Mouse (Mus musculus): ENCODE results near the gene Gnmt. TPM values are rescaled to one million over a fixed set of nuclear protein-coding genes. Genes with fewer than 3 reads are reported as not detected.
A peak's percentile ranks its signal among the peaks of the same experiment; 100 is the strongest.

Gnmt gene
- polyA plus RNA-seq, 2 experiments, result 18.3 to 31.2 TPM

DNA sequence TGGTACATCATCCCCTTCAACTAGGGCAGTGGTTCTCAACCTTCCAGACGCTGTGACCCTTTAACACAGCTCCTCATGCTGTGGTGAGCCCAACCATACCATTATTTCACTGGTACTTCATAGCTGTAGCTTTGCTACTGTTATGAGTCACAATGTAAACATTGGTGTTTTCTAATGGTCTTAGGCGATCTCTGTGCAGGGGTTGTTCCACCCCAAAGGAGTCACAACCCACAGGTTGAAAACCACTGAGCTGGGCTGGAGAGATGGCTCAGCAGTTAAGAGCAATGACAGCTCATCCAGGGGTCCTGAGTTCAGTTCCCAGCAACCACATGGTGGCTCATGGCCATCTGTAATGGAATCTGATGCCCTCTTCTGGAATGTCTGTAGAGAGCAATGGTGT lies 37.6 kb downstream of the Gnmt start:
- no peaks in the 10 kb centered on the region for H3K36me3 ChIP-seq (replicated peaks; ENCODE audit: control insufficient read depth, insufficient read depth, low read depth)
- H3K9me3 ChIP-seq (ENCODE audit: control insufficient read depth, low read length), result no peaks in the 10 kb centered on the region
- no peaks in the 10 kb centered on the region for H3K27me3 ChIP-seq (ENCODE audit: control insufficient read depth, insufficient read depth, low read length)
- H3K4me2 ChIP-seq (ENCODE audit: low read depth), result no peak overlapping the region
- ATAC-seq (ENCODE audit: insufficient read depth), result no peak
- peaks cover 0 to 6% of the 10 kb centered on the region in 2 experiments; a peak in 2 of 4 replicates for H3K4me1 ChIP-seq (replicated peaks; ENCODE audit: control insufficient read depth in 2 of 2, insufficient read depth in 2 of 2, low read length in 1 of 2)
- no peak overlapping the region for H3K4me3 ChIP-seq (ENCODE audit: insufficient read depth in 1 of 2, low read depth in 2 of 2, low read length in 2 of 2)
- DNase-seq (ENCODE audit: low read depth in 3 of 3, low spot score in 3 of 3), result no peak
- TF ChIP-seq CTCF (IDR thresholded peaks at IDR 0.05; ENCODE audit: low read depth) (no peak), EP300 (IDR thresholded peaks at IDR 0.05; ENCODE audit: low read depth) (no peak)
- WGBS (ENCODE audit: insufficient replicate concordance), result 81% methylated on average over 2 of the region's 2 CpGs
- no peak overlapping the region for H3K27ac ChIP-seq
- no peak overlapping the region for H3K9ac ChIP-seq (replicated peaks)

DNA sequence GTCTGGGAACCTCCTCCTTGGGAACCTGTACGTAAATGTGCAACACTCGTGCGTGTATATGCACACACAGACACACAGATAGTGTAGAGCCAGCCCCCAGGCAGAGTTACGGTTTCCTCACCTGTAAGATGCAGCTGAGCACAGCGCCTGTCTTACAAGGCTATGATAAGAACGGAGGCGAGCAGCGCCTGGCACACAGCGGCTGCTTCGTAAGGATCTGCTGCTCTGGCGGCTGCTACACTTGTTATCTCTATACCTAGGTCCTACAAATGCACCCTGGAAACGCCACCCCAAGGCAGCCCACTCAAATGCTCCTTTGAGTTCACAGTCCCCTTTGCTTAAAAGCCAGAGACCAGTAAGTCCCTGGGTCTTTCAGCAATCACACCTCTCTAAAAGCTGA lies 38.3 kb downstream of the Gnmt start:
- WGBS (ENCODE audit: insufficient replicate concordance), result 27% methylated on average over 12 of the region's 12 CpGs
- H3K9ac ChIP-seq (replicated peaks), result no peak overlapping the region; the same call in 1 of the 2 replicates
- DNase-seq (ENCODE audit: low read depth in 3 of 3, low spot score in 3 of 3) (no peak), ATAC-seq (ENCODE audit: insufficient read depth) (peak; percentile 78)
- H3K27ac ChIP-seq, result no peak overlapping the region
- H3K4me3 ChIP-seq (ENCODE audit: insufficient read depth in 1 of 2, low read depth in 2 of 2, low read length in 2 of 2), result no peak overlapping the region
- no peaks in the 10 kb centered on the region for H3K9me3 ChIP-seq (ENCODE audit: control insufficient read depth, low read length)
- H3K27me3 ChIP-seq (ENCODE audit: control insufficient read depth, insufficient read depth, low read length), result no peaks in the 10 kb centered on the region
- no peaks in the 10 kb centered on the region; the same call in 1 of the 2 replicates for H3K36me3 ChIP-seq (replicated peaks; ENCODE audit: control insufficient read depth, insufficient read depth, low read depth)
- TF ChIP-seq EP300 (IDR thresholded peaks at IDR 0.05; ENCODE audit: low read depth) (no peak), CTCF (IDR thresholded peaks at IDR 0.05; ENCODE audit: low read depth) (no peak)
- H3K4me1 ChIP-seq (replicated peaks; ENCODE audit: control insufficient read depth in 2 of 2, insufficient read depth in 2 of 2, low read length in 1 of 2), result peaks cover 0 to 6% of the 10 kb centered on the region in 2 experiments; a peak in 2 of 4 replicates
- H3K4me2 ChIP-seq (ENCODE audit: low read depth), result peak overlapping the region; percentile 11

- Histone ChIP-seq H3K27me3 (ENCODE audit: control insufficient read depth, insufficient read depth, low read length) (no peaks in the 10 kb centered on the region), H3K4me3 (ENCODE audit: insufficient read depth in 1 of 2, low read depth in 2 of 2, low read length in 2 of 2) (no peak overlapping the region), H3K4me2 (ENCODE audit: low read depth) (no peak overlapping the region), H3K9ac (replicated peaks) (no peak overlapping the region), H3K4me1 (replicated peaks; ENCODE audit: control insufficient read depth in 2 of 2, insufficient read depth in 2 of 2, low read length in 1 of 2) (peaks cover 5 to 9% of the 10 kb centered on the region in 2 experiments), H3K9me3 (ENCODE audit: control insufficient read depth, low read length) (no peaks in the 10 kb centered on the region), H3K27ac (no peak overlapping the region), H3K36me3 (replicated peaks; ENCODE audit: control insufficient read depth, insufficient read depth, low read depth) (peaks cover 11% of the 10 kb centered on the region)
- ATAC-seq (ENCODE audit: insufficient read depth) (no peak), DNase-seq (ENCODE audit: low read depth in 3 of 3, low spot score in 3 of 3) (no peak)
- WGBS (ENCODE audit: insufficient replicate concordance), result 78% methylated on average over 6 of the region's 6 CpGs
- no peak for TF ChIP-seq CTCF (IDR thresholded peaks at IDR 0.05; ENCODE audit: low read depth)
- no peak for TF ChIP-seq EP300 (IDR thresholded peaks at IDR 0.05; ENCODE audit: low read depth)
Observed at GRCm38 (mm10) chr17:46685913-46686312, 43.1 kb downstream of the Gnmt start.

GRCm38 (mm10) chr17:46682654-46683389 lies 46.1 kb downstream of the Gnmt start:
- H3K36me3 ChIP-seq (replicated peaks; ENCODE audit: control insufficient read depth, insufficient read depth, low read depth), result peaks cover 11% of the 10 kb centered on the region
- H3K9me3 ChIP-seq (ENCODE audit: control insufficient read depth, low read length), result no peaks in the 10 kb centered on the region
- H3K4me1 ChIP-seq (replicated peaks; ENCODE audit: control insufficient read depth in 2 of 2, insufficient read depth in 2 of 2, low read length in 1 of 2), result peaks cover 14 to 19% of the 10 kb centered on the region in 2 experiments
- DNase-seq (ENCODE audit: low read depth in 3 of 3, low spot score in 3 of 3) (no peak), ATAC-seq (ENCODE audit: insufficient read depth) (no peak)
- H3K4me3 ChIP-seq (ENCODE audit: insufficient read depth in 1 of 2, low read depth in 2 of 2, low read length in 2 of 2), result no peak overlapping the region
- TF ChIP-seq CTCF (IDR thresholded peaks at IDR 0.05; ENCODE audit: low read depth), result no peak
- no peak for TF ChIP-seq EP300 (IDR thresholded peaks at IDR 0.05; ENCODE audit: low read depth)
- H3K4me2 ChIP-seq (ENCODE audit: low read depth), result no peak overlapping the region
- H3K9ac ChIP-seq (replicated peaks), result no peak overlapping the region
- WGBS (ENCODE audit: insufficient replicate concordance), result 84% methylated on average over 16 of the region's 16 CpGs
- H3K27ac ChIP-seq, result no peak overlapping the region
- no peaks in the 10 kb centered on the region for H3K27me3 ChIP-seq (ENCODE audit: control insufficient read depth, insufficient read depth, low read length)

DNA sequence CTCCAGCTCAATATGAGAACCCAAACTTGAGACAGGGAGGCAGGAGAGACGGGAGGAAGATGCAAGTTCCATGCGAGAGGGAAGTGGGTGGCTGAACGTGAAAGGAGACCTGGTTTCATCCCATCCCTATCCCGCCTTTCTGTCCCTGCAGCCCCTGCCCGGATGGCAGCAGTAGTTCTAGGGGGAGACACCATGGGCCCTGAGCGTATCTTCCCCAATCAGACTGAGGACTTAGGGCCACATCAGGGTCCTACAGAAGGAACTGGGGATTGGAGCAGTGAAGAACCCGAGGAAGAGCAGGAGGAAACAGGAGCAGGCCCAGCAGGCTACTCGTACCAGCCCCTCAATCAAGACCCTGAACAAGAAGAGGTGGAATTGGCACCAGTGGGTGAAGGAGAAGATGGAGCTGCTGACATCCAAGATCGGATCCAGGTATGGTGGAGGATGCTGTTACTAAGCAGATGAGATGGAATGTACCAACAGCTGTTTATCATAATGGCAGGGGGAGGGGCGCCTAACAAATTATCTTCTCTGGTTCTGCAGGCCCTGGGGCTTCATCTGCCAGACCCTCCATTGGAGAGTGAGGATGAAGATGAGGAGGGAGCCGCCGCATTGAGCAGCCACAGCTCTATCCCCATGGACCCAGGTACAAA lies 47.4 kb downstream of the Gnmt start:
- no peak for TF ChIP-seq EP300 (IDR thresholded peaks at IDR 0.05; ENCODE audit: low read depth)
- TF ChIP-seq CTCF (IDR thresholded peaks at IDR 0.05; ENCODE audit: low read depth), result no peak
- Histone ChIP-seq H3K27ac (no peak overlapping the region; the same call in 1 of the 2 replicates), H3K4me1 (replicated peaks; ENCODE audit: control insufficient read depth in 2 of 2, insufficient read depth in 2 of 2, low read length in 1 of 2) (peaks cover 14 to 19% of the 10 kb centered on the region in 2 experiments), H3K4me2 (ENCODE audit: low read depth) (peak overlapping the region; percentile 82), H3K9ac (replicated peaks) (peak overlapping the region; percentile 76), H3K4me3 (ENCODE audit: insufficient read depth in 1 of 2, low read depth in 2 of 2, low read length in 2 of 2) (peak overlapping the region; percentile 65 to 73), H3K27me3 (ENCODE audit: control insufficient read depth, insufficient read depth, low read length) (no peaks in the 10 kb centered on the region), H3K36me3 (replicated peaks; ENCODE audit: control insufficient read depth, insufficient read depth, low read depth) (peaks cover 21% of the 10 kb centered on the region), H3K9me3 (ENCODE audit: control insufficient read depth, low read length) (no peaks in the 10 kb centered on the region)
- no peak for ATAC-seq (ENCODE audit: insufficient read depth)
- DNase-seq (ENCODE audit: low read depth in 3 of 3, low spot score in 3 of 3), result no peak
- WGBS (ENCODE audit: insufficient replicate concordance), result 24% methylated on average over 12 of the region's 12 CpGs
